Mouse (Mus musculus): ENCODE measurements at regions not wholly inside any gene's neighbourhood (a gene's known extent, or its start where the extent isn't known, plus 50 kb on each side); places are given as distances from the start of the nearest gene placed in this dataset.

GRCm38 (mm10) chr2:50743785-50744258, 405.1 kb downstream of the Rnd3 start:
- H3K9ac ChIP-seq (replicated peaks; ENCODE audit: low read length), result no peak overlapping the region
- no peak overlapping the region for H3K4me3 ChIP-seq (ENCODE audit: low read length)
- ATAC-seq, result peak; percentile 53; the same call in 1 of the 2 replicates
- no peak for TF ChIP-seq CTCF (IDR thresholded peaks at IDR 0.05; ENCODE audit: low read depth)
- no peaks in the 10 kb centered on the region for H3K36me3 ChIP-seq (ENCODE audit: insufficient read depth, low read length)
- DNase-seq (ENCODE audit: low spot score), result no peak
- no peak overlapping the region for H3K4me2 ChIP-seq (ENCODE audit: low read depth, low read length)
- H3K27ac ChIP-seq, result no peak overlapping the region
- H3K4me1 ChIP-seq (ENCODE audit: insufficient read depth, low read length), result no peaks in the 10 kb centered on the region
- 98% methylated on average over 3 of the region's 3 CpGs for WGBS
- no peaks in the 10 kb centered on the region for H3K9me3 ChIP-seq (ENCODE audit: low read length)
- no peaks in the 10 kb centered on the region for H3K27me3 ChIP-seq (ENCODE audit: insufficient read depth, low read length)

DNA sequence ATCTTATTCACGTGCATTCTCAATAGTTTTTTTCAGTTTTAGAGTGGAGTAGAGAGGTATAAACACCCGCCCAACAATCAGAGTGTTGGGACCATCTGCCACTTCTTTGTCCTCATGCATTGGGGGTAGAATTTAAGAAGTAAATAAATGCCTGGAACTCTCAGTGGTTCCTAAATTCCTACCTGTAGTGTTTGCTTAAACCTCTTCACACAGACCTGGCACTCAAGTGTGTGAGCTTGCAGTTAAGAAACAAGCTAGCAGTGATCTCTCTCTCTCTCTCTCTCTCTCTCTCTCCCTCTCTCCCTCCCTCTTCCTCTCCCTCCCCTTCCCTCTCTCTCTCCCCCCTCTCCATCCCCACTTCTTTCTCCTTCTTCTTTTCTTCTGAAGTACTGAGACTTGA, 406.5 kb downstream of the Rnd3 start:
- Histone ChIP-seq H3K4me3 (ENCODE audit: low read length) (no peak overlapping the region), H3K27me3 (ENCODE audit: insufficient read depth, low read length) (no peaks in the 10 kb centered on the region), H3K9me3 (ENCODE audit: low read length) (no peaks in the 10 kb centered on the region), H3K9ac (replicated peaks; ENCODE audit: low read length) (no peak overlapping the region), H3K27ac (no peak overlapping the region), H3K4me2 (ENCODE audit: low read depth, low read length) (no peak overlapping the region), H3K36me3 (ENCODE audit: insufficient read depth, low read length) (no peaks in the 10 kb centered on the region), H3K4me1 (ENCODE audit: insufficient read depth, low read length) (no peaks in the 10 kb centered on the region)
- WGBS, result 77% methylated on average over 2 of the region's 2 CpGs
- ATAC-seq (no peak), DNase-seq (ENCODE audit: low spot score) (no peak)
- no peak for TF ChIP-seq CTCF (IDR thresholded peaks at IDR 0.05; ENCODE audit: low read depth)

DNA sequence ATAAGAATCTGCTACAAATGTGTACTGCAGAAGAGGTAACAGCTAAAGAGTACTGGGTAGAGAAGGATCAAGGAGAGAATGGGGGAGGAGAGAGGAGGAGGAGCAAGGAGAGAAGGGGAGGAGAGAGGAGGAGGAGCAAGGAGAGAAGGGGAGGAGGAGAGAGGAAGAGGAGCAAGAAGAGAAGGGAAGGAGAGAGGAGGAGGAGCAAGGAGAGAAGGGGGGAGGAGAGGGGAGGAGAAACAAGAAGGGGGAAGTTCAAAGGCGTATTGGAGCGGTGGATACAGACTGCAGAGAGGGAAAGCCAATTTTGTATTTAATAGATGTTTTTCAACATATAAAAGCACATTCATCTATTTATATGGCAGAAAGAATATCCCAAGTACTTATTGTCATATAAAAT, 407.6 kb downstream of the Rnd3 start:
- Histone ChIP-seq H3K9ac (replicated peaks; ENCODE audit: low read length) (no peak overlapping the region), H3K4me1 (ENCODE audit: insufficient read depth, low read length) (no peaks in the 10 kb centered on the region), H3K4me3 (ENCODE audit: low read length) (no peak overlapping the region), H3K27me3 (ENCODE audit: insufficient read depth, low read length) (no peaks in the 10 kb centered on the region), H3K27ac (no peak overlapping the region), H3K9me3 (ENCODE audit: low read length) (no peaks in the 10 kb centered on the region), H3K4me2 (ENCODE audit: low read depth, low read length) (no peak overlapping the region), H3K36me3 (ENCODE audit: insufficient read depth, low read length) (no peaks in the 10 kb centered on the region)
- no peak for TF ChIP-seq CTCF (IDR thresholded peaks at IDR 0.05; ENCODE audit: low read depth)
- DNase-seq (ENCODE audit: low spot score), result no peak
- ATAC-seq, result no peak
- WGBS, result 91% methylated on average over 2 of the region's 2 CpGs

DNA sequence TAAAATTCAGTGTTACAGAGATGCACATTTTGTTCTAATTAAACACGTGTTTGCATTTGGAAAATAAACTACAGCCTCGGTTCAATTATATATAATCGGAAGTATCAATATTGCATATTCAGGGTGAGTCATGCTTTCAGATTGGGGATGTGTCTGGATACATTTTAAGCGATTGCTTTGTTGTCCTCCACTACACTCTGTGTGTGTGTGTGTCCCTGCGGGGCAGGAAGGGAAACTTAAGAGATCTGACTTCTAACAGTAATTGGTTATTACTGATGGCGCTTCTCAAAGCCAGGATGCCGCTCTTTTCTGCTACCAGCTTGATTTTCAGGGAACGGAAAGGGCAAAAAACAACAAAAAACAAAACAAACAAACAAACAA, 409.3 kb downstream of the Rnd3 start:
- no peak for DNase-seq (ENCODE audit: low spot score)

DNA sequence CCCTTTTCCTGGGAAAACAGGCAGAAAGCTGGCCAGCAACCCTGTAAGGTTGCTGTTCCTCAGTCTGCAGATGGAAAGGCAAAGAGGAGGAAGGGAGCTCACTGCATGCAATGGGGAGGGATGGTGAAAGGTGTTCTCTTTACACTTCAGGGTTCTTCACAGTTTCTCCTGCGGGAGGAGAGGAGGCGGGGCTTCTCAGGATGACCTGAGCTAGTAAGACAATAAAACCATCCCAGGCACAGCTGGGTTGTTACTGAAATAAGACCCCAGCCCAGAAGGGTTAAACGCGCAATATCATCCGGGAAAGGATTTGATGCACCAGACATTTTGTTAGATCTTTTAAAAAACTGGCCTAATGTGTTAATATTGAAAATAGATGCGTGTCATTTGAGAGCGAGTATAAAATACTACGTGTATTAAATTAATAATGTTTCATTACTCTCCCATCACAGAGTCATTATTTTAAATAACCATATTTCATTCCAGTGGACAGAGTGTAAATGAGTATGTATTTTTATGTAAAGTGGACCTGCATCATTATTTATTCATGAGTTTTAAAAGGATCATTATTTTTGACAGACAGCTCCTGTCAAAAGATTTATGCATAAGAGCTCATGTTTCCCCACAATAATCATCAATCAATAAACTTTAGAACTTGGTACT, 409.8 kb downstream of the Rnd3 start:
- DNase-seq (ENCODE audit: low spot score), result no peak
- no peak for TF ChIP-seq CTCF (IDR thresholded peaks at IDR 0.05; ENCODE audit: low read depth)

More for the DNA sequence above, 409.3 kb downstream of the Rnd3 start:
- no peak for TF ChIP-seq CTCF (IDR thresholded peaks at IDR 0.05; ENCODE audit: low read depth)
- Histone ChIP-seq H3K27ac (no peak overlapping the region), H3K9me3 (ENCODE audit: low read length) (no peaks in the 10 kb centered on the region), H3K9ac (replicated peaks; ENCODE audit: low read length) (no peak overlapping the region), H3K36me3 (ENCODE audit: insufficient read depth, low read length) (no peaks in the 10 kb centered on the region), H3K4me2 (ENCODE audit: low read depth, low read length) (no peak overlapping the region), H3K27me3 (ENCODE audit: insufficient read depth, low read length) (no peaks in the 10 kb centered on the region), H3K4me3 (ENCODE audit: low read length) (no peak overlapping the region), H3K4me1 (ENCODE audit: insufficient read depth, low read length) (no peaks in the 10 kb centered on the region)
- no peak for ATAC-seq
- WGBS, result 66% methylated on average over 8 of the region's 8 CpGs

DNA sequence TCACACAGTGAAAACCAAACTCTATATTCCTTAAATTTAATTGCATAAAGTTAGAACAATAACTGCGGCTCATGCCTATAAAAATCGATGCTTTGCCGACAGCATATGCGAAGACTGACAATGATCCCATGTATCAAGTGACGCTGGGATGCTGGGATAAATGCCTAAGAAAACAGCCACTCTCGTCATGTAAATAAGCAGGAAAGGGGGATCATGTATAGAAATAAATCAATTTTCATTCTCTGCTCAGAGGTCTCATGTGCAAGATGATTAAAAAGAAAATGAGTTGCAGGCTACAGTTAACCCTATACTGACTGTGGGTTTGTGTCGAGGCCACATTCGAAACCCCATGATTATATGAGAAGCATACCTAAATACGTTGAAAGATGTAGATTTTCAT, 411.2 kb downstream of the Rnd3 start:
- Histone ChIP-seq H3K27ac (no peak overlapping the region), H3K36me3 (ENCODE audit: insufficient read depth, low read length) (no peaks in the 10 kb centered on the region), H3K9me3 (ENCODE audit: low read length) (no peaks in the 10 kb centered on the region), H3K4me3 (ENCODE audit: low read length) (no peak overlapping the region), H3K4me2 (ENCODE audit: low read depth, low read length) (no peak overlapping the region), H3K9ac (replicated peaks; ENCODE audit: low read length) (no peak overlapping the region), H3K27me3 (ENCODE audit: insufficient read depth, low read length) (no peaks in the 10 kb centered on the region), H3K4me1 (ENCODE audit: insufficient read depth, low read length) (no peaks in the 10 kb centered on the region)
- no peak for DNase-seq (ENCODE audit: low spot score)
- 59% methylated on average over 9 of the region's 9 CpGs for WGBS
- no peak for ATAC-seq
- TF ChIP-seq CTCF (IDR thresholded peaks at IDR 0.05; ENCODE audit: low read depth), result no peak

More for the DNA sequence above, 409.8 kb downstream of the Rnd3 start:
- no peak for ATAC-seq
- Histone ChIP-seq H3K9me3 (ENCODE audit: low read length) (no peaks in the 10 kb centered on the region), H3K27ac (no peak overlapping the region), H3K27me3 (ENCODE audit: insufficient read depth, low read length) (no peaks in the 10 kb centered on the region), H3K4me2 (ENCODE audit: low read depth, low read length) (no peak overlapping the region), H3K36me3 (ENCODE audit: insufficient read depth, low read length) (no peaks in the 10 kb centered on the region), H3K9ac (replicated peaks; ENCODE audit: low read length) (no peak overlapping the region), H3K4me3 (ENCODE audit: low read length) (no peak overlapping the region), H3K4me1 (ENCODE audit: insufficient read depth, low read length) (no peaks in the 10 kb centered on the region)
- WGBS, result 52% methylated on average over 8 of the region's 8 CpGs

GRCm38 (mm10) chr2:50735029-50735428, 413.9 kb downstream of the Rnd3 start:
- H3K27me3 ChIP-seq (ENCODE audit: insufficient read depth, low read length), result no peaks in the 10 kb centered on the region
- no peak for TF ChIP-seq CTCF (IDR thresholded peaks at IDR 0.05; ENCODE audit: low read depth)
- no peak overlapping the region for H3K4me2 ChIP-seq (ENCODE audit: low read depth, low read length)
- no peaks in the 10 kb centered on the region for H3K9me3 ChIP-seq (ENCODE audit: low read length)
- H3K4me3 ChIP-seq (ENCODE audit: low read length), result no peak overlapping the region
- H3K27ac ChIP-seq, result no peak overlapping the region
- H3K4me1 ChIP-seq (ENCODE audit: insufficient read depth, low read length), result no peaks in the 10 kb centered on the region
- WGBS, result 92% methylated on average over 11 of the region's 11 CpGs
- no peak overlapping the region for H3K9ac ChIP-seq (replicated peaks; ENCODE audit: low read length)
- DNase-seq (ENCODE audit: low spot score) (no peak), ATAC-seq (no peak)
- no peaks in the 10 kb centered on the region for H3K36me3 ChIP-seq (ENCODE audit: insufficient read depth, low read length)
